Mouse (Mus musculus): ENCODE data around the gene Rlf. TPM values are rescaled to one million over a fixed set of nuclear protein-coding genes. Genes with fewer than 3 reads are reported as not detected.

Gene Rlf
- total RNA-seq, 1 experiment: 37.4 TPM

GRCm38 (mm10) chr4:121109126-121109525 is 105.8 kb downstream of the Rlf start, which contains the start of gene Tmco2:
Tmco2 (minus strand) TSS chr4:121109226.
- H3K27ac ChIP-seq (ENCODE audit: insufficient read depth, low read depth, low read length, poor library complexity, severe bottlenecking): no peak within 1 kb of the TSS
- no peaks in the 10 kb centered on the region for H3K36me3 ChIP-seq (ENCODE audit: control insufficient read depth, insufficient read depth, low read length, poor library complexity, severe bottlenecking)
- no peak within 1 kb of the TSS for H3K4me3 ChIP-seq (ENCODE audit: insufficient read depth in 1 of 2, low read depth in 1 of 2, low read length in 2 of 2, poor library complexity in 1 of 2, severe bottlenecking in 1 of 2)
- no peaks in the 10 kb centered on the region for H3K4me1 ChIP-seq (ENCODE audit: control insufficient read depth in 2 of 2, insufficient read depth in 2 of 2, low read length in 2 of 2, poor library complexity in 1 of 2)
- no peak for TF ChIP-seq ZC3H11A (IDR thresholded peaks at IDR 0.05; ENCODE audit: borderline replicate concordance, low read depth, low read length)
- no peak for TF ChIP-seq ZNF384 (IDR thresholded peaks at IDR 0.05; ENCODE audit: low read depth, low read length)
- no peak for TF ChIP-seq MAFK (IDR thresholded peaks at IDR 0.05; ENCODE audit: insufficient read depth, low read depth, low read length)
- no peak for TF ChIP-seq HCFC1 (IDR thresholded peaks at IDR 0.05; ENCODE audit: borderline replicate concordance, insufficient read depth, low read length)
- no peak for TF ChIP-seq CHD2 (IDR thresholded peaks at IDR 0.05; ENCODE audit: low read depth, low read length)
- in situ Hi-C loops (cut with MboI; ENCODE audit: low sequenced_read_pairs in 2 of 2, unreplicated experiment in 2 of 2): no loop called here
- no peak for DNase-seq (ENCODE audit: low read depth, low spot score)
- H3K9me3 ChIP-seq (ENCODE audit: control insufficient read depth, insufficient read depth, low read depth, low read length): no peaks in the 10 kb centered on the region
- H3K9ac ChIP-seq (ENCODE audit: insufficient read depth, low read depth, low read length, poor library complexity, severe bottlenecking): no peak within 1 kb of the TSS

- H3K27ac ChIP-seq (ENCODE audit: insufficient read depth, low read depth, low read length, poor library complexity, severe bottlenecking): no peak overlapping the region
- no peak overlapping the region for H3K9ac ChIP-seq (ENCODE audit: insufficient read depth, low read depth, low read length, poor library complexity, severe bottlenecking)
- no peak overlapping the region for H3K4me3 ChIP-seq (ENCODE audit: insufficient read depth in 1 of 2, low read depth in 1 of 2, low read length in 2 of 2, poor library complexity in 1 of 2, severe bottlenecking in 1 of 2)
- DNase-seq (ENCODE audit: low read depth, low spot score): no peak
- no peaks in the 10 kb centered on the region for H3K9me3 ChIP-seq (ENCODE audit: control insufficient read depth, insufficient read depth, low read depth, low read length)
- in situ Hi-C loops (cut with MboI; ENCODE audit: low sequenced_read_pairs in 2 of 2, unreplicated experiment in 2 of 2): no loop called here
- no peaks in the 10 kb centered on the region for H3K4me1 ChIP-seq (ENCODE audit: control insufficient read depth in 2 of 2, insufficient read depth in 2 of 2, low read length in 2 of 2, poor library complexity in 1 of 2)
- no peaks in the 10 kb centered on the region for H3K36me3 ChIP-seq (ENCODE audit: control insufficient read depth, insufficient read depth, low read length, poor library complexity, severe bottlenecking)
- TF ChIP-seq CHD2 (IDR thresholded peaks at IDR 0.05; ENCODE audit: low read depth, low read length): no peak
- TF ChIP-seq ZNF384 (IDR thresholded peaks at IDR 0.05; ENCODE audit: low read depth, low read length): no peak
- TF ChIP-seq MAFK (IDR thresholded peaks at IDR 0.05; ENCODE audit: insufficient read depth, low read depth, low read length): no peak
- TF ChIP-seq ZC3H11A (IDR thresholded peaks at IDR 0.05; ENCODE audit: borderline replicate concordance, low read depth, low read length): no peak
- no peak for TF ChIP-seq HCFC1 (IDR thresholded peaks at IDR 0.05; ENCODE audit: borderline replicate concordance, insufficient read depth, low read length)
Measured at GRCm38 (mm10) chr4:121103304-121103703, 111.6 kb downstream of the Rlf start.

- H3K4me3 ChIP-seq (ENCODE audit: insufficient read depth in 1 of 2, low read depth in 1 of 2, low read length in 2 of 2, poor library complexity in 1 of 2, severe bottlenecking in 1 of 2): peak within 1 kb of the TSS; percentile 70 to 85
- peak; percentile 93 for DNase-seq (ENCODE audit: low read depth, low spot score)
- peak within 1 kb of the TSS; percentile 81 for H3K9ac ChIP-seq (ENCODE audit: insufficient read depth, low read depth, low read length, poor library complexity, severe bottlenecking)
- H3K9me3 ChIP-seq (ENCODE audit: control insufficient read depth, insufficient read depth, low read depth, low read length): no peaks in the 10 kb centered on the region
- in situ Hi-C loops (cut with MboI; ENCODE audit: low sequenced_read_pairs in 2 of 2, unreplicated experiment in 2 of 2): no loop called here
- H3K27ac ChIP-seq (ENCODE audit: insufficient read depth, low read depth, low read length, poor library complexity, severe bottlenecking): no peak within 1 kb of the TSS; the same call in 1 of the 2 replicates
- TF ChIP-seq HCFC1 (IDR thresholded peaks at IDR 0.05; ENCODE audit: borderline replicate concordance, insufficient read depth, low read length) (peak; percentile 83), ZC3H11A (IDR thresholded peaks at IDR 0.05; ENCODE audit: borderline replicate concordance, low read depth, low read length) (no peak), CHD2 (IDR thresholded peaks at IDR 0.05; ENCODE audit: low read depth, low read length) (peak; percentile 40; the same call in 1 of the 2 replicates)
- H3K36me3 ChIP-seq (ENCODE audit: control insufficient read depth, insufficient read depth, low read length, poor library complexity, severe bottlenecking): peaks cover 19% of the 10 kb centered on the region
- H3K4me1 ChIP-seq (ENCODE audit: control insufficient read depth in 2 of 2, insufficient read depth in 2 of 2, low read length in 2 of 2, poor library complexity in 1 of 2): peaks cover 0 to 3% of the 10 kb centered on the region in 2 experiments; a peak in 3 of 4 replicates
Measured at GRCm38 (mm10) chr4:121097650-121098378, 117.1 kb downstream of the Rlf start, which contains the start of gene Zmpste24. Zmpste24 (minus strand) TSS chr4:121098241.

Other genes starting within 250 kb of the Rlf start
- gene Smap2, start 197.8 kb downstream of the Rlf start, total RNA-seq (2012; rRNA removed): 4.8 and 8.3 TPM in 2 replicates
- 29.4 and 38.7 TPM in 2 replicates for gene Col9a2, start 175.7 kb downstream of the Rlf start, total RNA-seq (2012; rRNA removed)
- gene Zmpste24, start 116.8 kb downstream of the Rlf start, total RNA-seq (2012; rRNA removed): 45.3 and 47.0 TPM in 2 replicates
- not detected in 2 replicates for gene Tmco2, start 105.9 kb downstream of the Rlf start, total RNA-seq (2012; rRNA removed)
- gene Gm12888, start 109.8 kb upstream of the Rlf start, total RNA-seq (2012; rRNA removed): not detected in 2 replicates
- gene Gm12886, start 208.0 kb upstream of the Rlf start, total RNA-seq (2012; rRNA removed): not detected in 2 replicates

All from ES-E14 (cell line).